Mouse (Mus musculus) lung, embryonic 15.5 days (tissue): ENCODE measurements around the gene Zbtb44. TPM values are rescaled to one million over a fixed set of nuclear protein-coding genes. Genes with fewer than 3 reads are reported as not detected.
A peak's percentile ranks its signal among the peaks of the same experiment; 100 is the strongest.

ENCODE experiments used
- ATAC-seq: fragments of 200-750 bp; cut with Nextera tagmentation; 2 replicates; pipeline ENCODE4 v1.8.0; 2017; ENCODE audit warnings: moderate number of reproducible peaks, borderline replicate concordance; ENCODE audit not compliant: low FRiP score, low TSS enrichment; ENCODE audit errors: extremely low read depth
- H3K27ac ChIP-seq: fragments of 300-500 bp; sonication (generic); 2 replicates; pipeline ENCODE4 v1.5.1; 2015; ENCODE audit warnings: moderate library complexity, mild to moderate bottlenecking, inconsistent platforms
- H3K27me3 ChIP-seq: fragments of 300-500 bp; sonication (generic); 2 replicates; pipeline ENCODE4 v1.6.1; 2015; ENCODE audit warnings: inconsistent platforms
- H3K36me3 ChIP-seq: fragments of 300-500 bp; sonication (generic); 2 replicates; pipeline ENCODE4 v1.6.1; 2015; ENCODE audit warnings: inconsistent platforms
- H3K4me1 ChIP-seq: fragments of 300-500 bp; sonication (generic); 2 replicates; pipeline ENCODE4 v1.6.1; 2015; ENCODE audit warnings: inconsistent platforms
- H3K4me2 ChIP-seq: fragments of 300-500 bp; sonication (generic); 2 replicates; pipeline ENCODE4 v1.6.1; 2015; ENCODE audit warnings: inconsistent platforms, mild to moderate bottlenecking, moderate library complexity
- H3K4me3 ChIP-seq: fragments of 300-500 bp; sonication (generic); 2 replicates; pipeline ENCODE4 v1.5.1; 2015; ENCODE audit warnings: mild to moderate bottlenecking, inconsistent platforms
- H3K9ac ChIP-seq: fragments of 300-500 bp; sonication (generic); 2 replicates; pipeline ENCODE4 v1.6.1; 2015; ENCODE audit warnings: inconsistent platforms
- H3K9me3 ChIP-seq: fragments of 300-500 bp; sonication (generic); 2 replicates; pipeline ENCODE4 v1.6.1; 2016; ENCODE audit warnings: inconsistent platforms
- WGBS: fragments of 180-500 bp; shearing (Covaris S2); methylation state at CpG from one replicate; pipeline ENCODE4 v1.1.7; 2015; 5-methylcytosine and 5-hydroxymethylcytosine counted together
- polyA plus RNA-seq: library from polyadenylated mRNA; unstranded; fragments of >200 nt; fragmentation: Nextera tagmentation; extraction: Ambion mirVana; gene quantifications from 2 replicates; pipeline ENCODE4 v1.2.1, GENCODE M21; 2015

The Zbtb44 gene
- polyA plus RNA-seq, 1 experiment from 2014 or later, result 8.9 TPM

GRCm38 (mm10) chr9:31118520-31119298 lies 88.3 kb downstream of the Zbtb44 start:
- Histone ChIP-seq H3K27me3 (no peaks in the 10 kb centered on the region), H3K4me2 (no peak overlapping the region), H3K9me3 (no peaks in the 10 kb centered on the region), H3K27ac (no peak overlapping the region), H3K36me3 (no peaks in the 10 kb centered on the region), H3K4me3 (no peak overlapping the region), H3K4me1 (peaks cover 27% of the 10 kb centered on the region), H3K9ac (no peak overlapping the region)
- peak; percentile 89 for ATAC-seq
- 22% methylated on average over 11 of the region's 11 CpGs for WGBS

DNA sequence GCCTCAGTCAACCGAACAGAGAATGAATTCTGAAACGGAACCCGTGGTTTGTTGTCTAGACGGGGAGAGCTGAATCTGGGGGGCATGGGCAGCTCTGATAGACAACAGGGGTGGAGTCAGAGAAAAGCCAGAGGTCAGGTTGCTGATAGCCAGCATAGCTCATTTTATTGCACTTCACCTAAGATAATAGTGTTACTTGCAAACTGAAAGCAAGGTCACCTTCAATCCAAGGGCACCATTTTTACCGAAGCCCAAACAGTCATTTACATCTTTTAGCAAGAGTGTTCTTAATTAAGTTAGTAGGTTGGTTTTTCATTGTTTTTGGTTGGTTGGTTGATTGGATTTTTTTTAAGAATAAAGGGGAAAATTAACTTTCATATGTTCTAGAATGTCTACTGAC lies 89.0 kb downstream of the Zbtb44 start:
- Histone ChIP-seq H3K4me1 (peaks cover 27% of the 10 kb centered on the region), H3K27me3 (no peaks in the 10 kb centered on the region), H3K27ac (no peak overlapping the region), H3K9me3 (no peaks in the 10 kb centered on the region), H3K4me3 (no peak overlapping the region), H3K9ac (no peak overlapping the region), H3K4me2 (no peak overlapping the region), H3K36me3 (no peaks in the 10 kb centered on the region)
- 61% methylated on average over 5 of the region's 5 CpGs for WGBS
- ATAC-seq, result no peak

DNA sequence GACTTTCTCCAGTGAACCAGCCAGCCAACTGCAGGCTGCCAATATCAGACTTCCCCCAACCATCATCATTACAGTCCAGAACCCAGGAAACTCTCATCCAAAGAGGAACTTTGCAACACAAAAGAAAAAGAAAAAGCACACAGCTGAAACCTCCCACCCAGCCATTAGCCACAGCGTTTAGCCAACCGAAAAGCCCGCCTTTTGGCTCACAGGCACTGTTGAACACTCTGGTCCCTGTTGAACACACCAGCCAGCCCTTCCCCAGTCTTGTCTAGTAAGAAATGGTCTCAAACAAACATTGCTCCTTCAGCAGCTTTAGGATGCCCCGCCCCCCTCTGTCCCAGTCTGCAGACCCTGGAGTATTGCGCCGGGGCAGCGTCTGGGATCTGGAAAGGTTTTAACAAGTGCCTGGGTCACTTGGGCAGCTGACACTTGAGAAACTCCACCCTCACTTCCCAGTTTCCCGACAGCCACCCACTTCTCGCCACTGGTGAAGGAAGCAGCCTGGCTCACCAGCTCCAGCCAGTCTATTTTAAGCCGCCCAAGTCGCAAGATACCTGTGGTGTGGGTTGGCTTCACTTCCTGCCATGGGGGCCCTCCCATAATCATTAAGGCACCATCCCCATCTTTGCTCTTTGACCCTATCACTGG lies 89.6 kb downstream of the Zbtb44 start:
- H3K9ac ChIP-seq, result no peak overlapping the region
- peaks cover 27% of the 10 kb centered on the region for H3K4me1 ChIP-seq
- no peaks in the 10 kb centered on the region for H3K9me3 ChIP-seq
- H3K27me3 ChIP-seq, result no peaks in the 10 kb centered on the region
- no peak; the same call in 1 of the 2 replicates for ATAC-seq
- no peaks in the 10 kb centered on the region for H3K36me3 ChIP-seq
- no peak overlapping the region for H3K4me3 ChIP-seq
- H3K4me2 ChIP-seq, result no peak overlapping the region; the same call in 1 of the 2 replicates
- H3K27ac ChIP-seq, result peak overlapping the region; percentile 66
- WGBS, result 29% methylated on average over 11 of the region's 11 CpGs

DNA sequence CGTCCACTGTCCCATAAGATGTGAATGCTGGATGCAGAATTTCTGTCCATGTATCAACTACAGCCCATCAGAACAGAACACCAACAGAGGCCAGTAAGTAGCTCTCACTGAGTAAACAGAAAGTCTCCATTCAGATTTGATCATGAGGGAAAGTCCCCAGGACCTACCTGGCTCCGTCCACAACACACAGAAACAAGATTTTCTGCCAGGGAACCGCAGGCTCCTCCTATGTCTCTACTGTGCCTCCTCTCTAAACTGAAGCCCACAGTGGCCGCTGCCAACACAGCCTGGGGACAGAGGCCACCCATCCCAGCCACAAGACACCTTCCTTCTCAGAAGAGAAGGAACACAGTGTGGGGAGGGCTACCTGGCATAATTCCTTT lies 90.1 kb downstream of the Zbtb44 start:
- WGBS, result 42% methylated on average over 4 of the region's 4 CpGs
- H3K27me3 ChIP-seq, result no peaks in the 10 kb centered on the region
- peak overlapping the region; percentile 66 for H3K27ac ChIP-seq
- H3K9ac ChIP-seq, result no peak overlapping the region
- H3K4me1 ChIP-seq, result peaks cover 27% of the 10 kb centered on the region
- no peaks in the 10 kb centered on the region for H3K36me3 ChIP-seq
- no peaks in the 10 kb centered on the region for H3K9me3 ChIP-seq
- ATAC-seq, result no peak; the same call in 1 of the 2 replicates
- H3K4me2 ChIP-seq, result peak overlapping the region; percentile 8; the same call in 1 of the 2 replicates
- no peak overlapping the region for H3K4me3 ChIP-seq

DNA sequence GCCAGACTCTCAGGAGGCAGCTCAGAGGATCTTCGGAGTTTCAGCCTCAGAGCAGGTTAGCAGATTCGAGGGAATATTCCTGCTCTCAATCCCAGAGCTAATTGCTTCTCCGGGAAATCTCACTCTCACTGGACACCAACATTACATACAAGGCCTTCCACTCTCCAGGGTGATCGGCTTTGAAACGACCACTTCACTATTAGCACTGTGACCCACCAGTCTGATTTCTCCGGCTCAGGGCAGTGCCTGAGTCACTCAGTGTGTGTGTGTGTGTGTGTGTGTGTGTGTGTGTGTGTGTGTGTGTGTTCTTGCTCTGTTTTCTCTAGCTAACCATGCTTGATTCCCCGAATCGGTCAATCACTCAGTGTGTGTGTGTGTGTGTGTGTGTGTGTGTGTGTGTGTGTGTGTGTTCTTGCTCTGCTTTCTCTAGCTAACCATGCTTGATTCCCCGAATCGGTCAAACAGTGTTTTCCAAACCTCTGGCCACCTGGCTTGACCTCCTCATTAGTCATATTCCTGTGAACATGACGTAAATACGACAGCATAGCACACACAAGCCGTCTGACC lies 92.1 kb downstream of the Zbtb44 start:
- Histone ChIP-seq H3K27ac (no peak overlapping the region), H3K4me3 (no peak overlapping the region), H3K9ac (no peak overlapping the region), H3K4me1 (peaks cover 27% of the 10 kb centered on the region), H3K27me3 (no peaks in the 10 kb centered on the region), H3K4me2 (no peak overlapping the region), H3K9me3 (no peaks in the 10 kb centered on the region), H3K36me3 (no peaks in the 10 kb centered on the region)
- ATAC-seq, result no peak
- WGBS, result 53% methylated on average over 13 of the region's 13 CpGs

Other genes starting within 250 kb of the Zbtb44 start
- 5.8 and 6.8 TPM in 2 replicates for gene Adamts15, start 108.2 kb upstream of the Zbtb44 start, polyA plus RNA-seq
- gene Adamts8, start 88.1 kb upstream of the Zbtb44 start, polyA plus RNA-seq, result 3.6 and 5.8 TPM in 2 replicates
- 48.1 and 50.9 TPM in 2 replicates for gene St14, start 101.2 kb downstream of the Zbtb44 start, polyA plus RNA-seq
- gene Aplp2, start 181.2 kb downstream of the Zbtb44 start, polyA plus RNA-seq, result 446 and 476 TPM in 2 replicates
- 3.9 and 4.6 TPM in 2 replicates for gene Prdm10, start 249.9 kb downstream of the Zbtb44 start, polyA plus RNA-seq